Mouse (Mus musculus) splenic B cell, adult 2 months (primary cell): ENCODE results near the gene Prr15l.
A peak's percentile ranks its signal among the peaks of the same experiment; 100 is the strongest.

Experiments used
- DNase-seq: peaks from one replicate; pipeline ENCODE4 v3.0.0-alpha.2; 2011; ENCODE audit warnings: low read depth, low spot score
- H3K27me3 ChIP-seq: 2 replicates; pipeline ENCODE4 v1.6.1; 2012; ENCODE audit warnings: mild to moderate bottlenecking, low read length, moderate library complexity, mixed read lengths; ENCODE audit not compliant: control insufficient read depth, poor library complexity, insufficient read depth, severe bottlenecking
- H3K36me3 ChIP-seq: 2 replicates; pipeline ENCODE4 v1.6.1; 2012; ENCODE audit warnings: mild to moderate bottlenecking, low read length, moderate library complexity, mixed read lengths; ENCODE audit not compliant: control insufficient read depth, poor library complexity, insufficient read depth, severe bottlenecking

Prr15l gene

GRCm38 (mm10) chr11:96974813-96975212 lies 46.9 kb downstream of the Prr15l start:
- H3K36me3 ChIP-seq = no peaks in the 10 kb centered on the region
- H3K27me3 ChIP-seq = no peaks in the 10 kb centered on the region
- DNase-seq = no peak

- H3K36me3 ChIP-seq = no peaks in the 10 kb centered on the region
- no peaks in the 10 kb centered on the region for H3K27me3 ChIP-seq
- no peak for DNase-seq
Measured at GRCm38 (mm10) chr11:96975511-96976378, 47.8 kb downstream of the Prr15l start.

- no peaks in the 10 kb centered on the region for H3K36me3 ChIP-seq
- H3K27me3 ChIP-seq = no peaks in the 10 kb centered on the region
- DNase-seq = no peak
Measured at GRCm38 (mm10) chr11:96976379-96976687, 48.4 kb downstream of the Prr15l start.

- Histone ChIP-seq H3K36me3 (no peaks in the 10 kb centered on the region), H3K27me3 (no peaks in the 10 kb centered on the region)
- peak; percentile 90 for DNase-seq
Measured at GRCm38 (mm10) chr11:96976911-96977591, 49.1 kb downstream of the Prr15l start.

GRCm38 (mm10) chr11:96977606-96978400 lies 49.9 kb downstream of the Prr15l start:
- no peaks in the 10 kb centered on the region for H3K27me3 ChIP-seq
- H3K36me3 ChIP-seq = no peaks in the 10 kb centered on the region
- peak; percentile 100 for DNase-seq

- Histone ChIP-seq H3K27me3 (no peaks in the 10 kb centered on the region), H3K36me3 (no peaks in the 10 kb centered on the region)
- no peak for DNase-seq
Measured at GRCm38 (mm10) chr11:96978401-96979246, 50.7 kb downstream of the Prr15l start.

- H3K36me3 ChIP-seq = no peaks in the 10 kb centered on the region
- DNase-seq = no peak
- H3K27me3 ChIP-seq = no peaks in the 10 kb centered on the region
Measured at GRCm38 (mm10) chr11:96979329-96979728, 51.4 kb downstream of the Prr15l start.

- DNase-seq = no peak
- Histone ChIP-seq H3K36me3 (no peaks in the 10 kb centered on the region), H3K27me3 (no peaks in the 10 kb centered on the region)
Measured at GRCm38 (mm10) chr11:96980021-96980420, 52.1 kb downstream of the Prr15l start.

- no peaks in the 10 kb centered on the region for H3K27me3 ChIP-seq
- no peaks in the 10 kb centered on the region for H3K36me3 ChIP-seq
- no peak for DNase-seq
Measured at GRCm38 (mm10) chr11:96981461-96981860, 53.6 kb downstream of the Prr15l start.

GRCm38 (mm10) chr11:96982355-96982754 lies 54.5 kb downstream of the Prr15l start:
- Histone ChIP-seq H3K36me3 (no peaks in the 10 kb centered on the region), H3K27me3 (no peaks in the 10 kb centered on the region)
- DNase-seq = peak; percentile 93

GRCm38 (mm10) chr11:96982859-96983258 lies 55.0 kb downstream of the Prr15l start, which contains the start of gene Sp2:
Sp2 (minus strand) TSS chr11:96982959.
- Histone ChIP-seq H3K27me3 (no peaks in the 10 kb centered on the region), H3K36me3 (no peaks in the 10 kb centered on the region)
- DNase-seq = no peak

GRCm38 (mm10) chr11:96984903-96985302 lies 57.0 kb downstream of the Prr15l start:
- Histone ChIP-seq H3K36me3 (no peaks in the 10 kb centered on the region), H3K27me3 (no peaks in the 10 kb centered on the region)
- no peak for DNase-seq

GRCm38 (mm10) chr11:96986463-96986862 lies 58.6 kb downstream of the Prr15l start:
- DNase-seq = no peak
- no peaks in the 10 kb centered on the region for H3K36me3 ChIP-seq

More at GRCm38 (mm10) chr11:96986463-96986862, 58.6 kb downstream of the Prr15l start:
- no peaks in the 10 kb centered on the region for H3K27me3 ChIP-seq
